ENCODE assay signal across 25 mouse cellular contexts in genomic region chr14:77795240-77795639, GRCm38 (mm10).
DNase-seq lines count a peak whose midpoint lies in the region; ATAC-seq and TF ChIP-seq lines count a peak whose summit lies in the region.
"Had no signal": no experiment of that assay in that cellular context is flagged by ENCODE, and none has a peak within 500 bp of the region (broad histone marks: within the 10 kb centered on the region; RNA-seq: fewer than 3 reads in every experiment).

No protein-coding gene starts in this region.

- peak; percentile 66 for ATAC-seq in lung, postnatal 0 days
- ATAC-seq in megakaryocyte progenitor cell, adult 5-6 weeks (replicated peaks; ENCODE audit: poor library complexity), result peak; percentile 82
- ATAC-seq: activated CD4-positive, CD25-positive, alpha-beta regulatory T cell, adult 4 months; forebrain, embryonic 15.5 days; hindbrain, embryonic 16.5 days had no signal

- H3K4me3 ChIP-seq in heart, embryonic 10.5 days, result no peak overlapping the region
- no peak overlapping the region for H3K4me3 ChIP-seq in lung, postnatal 0 days (ENCODE audit: low read depth, low read length)
- H3K4me3 ChIP-seq: embryonic facial prominence, embryonic 15.5 days; forebrain, embryonic 15.5 days; heart, embryonic 15.5 days; hindbrain, embryonic 10.5 days; kidney, embryonic 15.5 days; limb, embryonic 12.5 days had no signal

- WGBS in heart, embryonic 10.5 days, result 75% methylated on average over 5 of the region's 5 CpGs
- 61% methylated on average over 5 of the region's 5 CpGs for WGBS in lung, postnatal 0 days

- H3K4me2 ChIP-seq in lung, postnatal 0 days (replicated peaks; ENCODE audit: low read depth, low read length), result no peak overlapping the region
- H3K4me2 ChIP-seq: embryonic facial prominence, embryonic 15.5 days; forebrain, embryonic 15.5 days; heart, embryonic 15.5 days; kidney, embryonic 15.5 days; limb, embryonic 12.5 days; midbrain, embryonic 11.5 days had no signal

- H3K4me1 ChIP-seq in heart, embryonic 10.5 days, result peaks cover under 1% of the 10 kb centered on the region
- no peaks in the 10 kb centered on the region for H3K4me1 ChIP-seq in lung, postnatal 0 days (ENCODE audit: insufficient read depth, low read depth, low read length)
- H3K4me1 ChIP-seq: heart, embryonic 15.5 days; kidney, embryonic 15.5 days had no signal

- no peak for TF ChIP-seq CTCF in lung, postnatal 0 days (IDR thresholded peaks at IDR 0.05)

- H3K9me3 ChIP-seq in heart, embryonic 10.5 days, result no peaks in the 10 kb centered on the region
- H3K9me3 ChIP-seq in lung, postnatal 0 days (ENCODE audit: low read length), result no peaks in the 10 kb centered on the region
- H3K9me3 ChIP-seq: embryonic facial prominence, embryonic 15.5 days; forebrain, embryonic 15.5 days; heart, embryonic 15.5 days; hindbrain, embryonic 10.5 days; kidney, embryonic 15.5 days; limb, embryonic 12.5 days had no signal

- H3K9ac ChIP-seq in lung, postnatal 0 days (replicated peaks; ENCODE audit: low read depth), result no peak overlapping the region
- H3K9ac ChIP-seq: embryonic facial prominence, embryonic 15.5 days; forebrain, embryonic 15.5 days; heart, embryonic 15.5 days; kidney, embryonic 15.5 days; limb, embryonic 12.5 days; liver, embryonic 14.5 days had no signal

- no peaks in the 10 kb centered on the region for H3K27me3 ChIP-seq in heart, embryonic 10.5 days (ENCODE audit: insufficient read depth, poor library complexity, severe bottlenecking)
- H3K27me3 ChIP-seq in lung, postnatal 0 days (replicated peaks; ENCODE audit: insufficient read depth, low read length), result no peaks in the 10 kb centered on the region
- H3K27me3 ChIP-seq: embryonic facial prominence, embryonic 15.5 days; forebrain, embryonic 15.5 days; heart, embryonic 15.5 days; kidney, embryonic 15.5 days; limb, embryonic 12.5 days had no signal

- H3K27ac ChIP-seq in heart, embryonic 10.5 days, result no peak overlapping the region
- H3K27ac ChIP-seq in lung, postnatal 0 days (ENCODE audit: low read length), result no peak overlapping the region
- H3K27ac ChIP-seq: forebrain, embryonic 15.5 days; heart, embryonic 15.5 days; hindbrain, embryonic 10.5 days; kidney, embryonic 15.5 days; limb, embryonic 12.5 days; liver, embryonic 14.5 days had no signal

- H3K36me3 ChIP-seq in heart, embryonic 10.5 days, result no peaks in the 10 kb centered on the region
- H3K36me3 ChIP-seq in lung, postnatal 0 days (ENCODE audit: insufficient read depth, low read length), result no peaks in the 10 kb centered on the region
- H3K36me3 ChIP-seq: embryonic facial prominence, embryonic 15.5 days; forebrain, embryonic 15.5 days; heart, embryonic 15.5 days; hindbrain, embryonic 10.5 days; kidney, embryonic 15.5 days; limb, embryonic 12.5 days had no signal

- peak; percentile 91 for DNase-seq in heart, adult 11 months
- DNase-seq in heart, embryonic 10.5 days (ENCODE audit: low spot score), result no peak
- peak; percentile 49 for DNase-seq in lung, postnatal 0 days (ENCODE audit: low spot score)
- DNase-seq in lung, postnatal 25 days (ENCODE audit: low spot score), result no peak
- DNase-seq in thymus, postnatal 4 days, result no peak
- DNase-seq in testis, postnatal 10 days (ENCODE audit: low spot score), result no peak
- DNase-seq: adrenal gland, adult 8-10 months; cerebellum, adult 9-10 months; kidney, adult 11 months; kidney, postnatal 4 days; lung, postnatal 10 days; right cerebral cortex, postnatal 14 days; spleen, adult 18-20 months; thymus, postnatal 14 days had no signal

- TF ChIP-seq EP300 in lung, postnatal 0 days (IDR thresholded peaks at IDR 0.05), result no peak

Comparison
In these comparisons a context has a peak if more than half of its experiments do, and no peak if none do; other contexts are left out.
1. DNase-seq: peak in heart, adult 11 months (single experiment) and lung, postnatal 0 days (single experiment); none in heart, embryonic 10.5 days (single experiment), lung, postnatal 25 days (single experiment), thymus, postnatal 4 days (single experiment) and testis, postnatal 10 days (single experiment).